Mouse (Mus musculus) embryonic facial prominence, embryonic 14.5 days (tissue): Measurements from ENCODE around the gene Slc7a5. TPM values are rescaled to one million over a fixed set of nuclear protein-coding genes. Genes with fewer than 3 reads are reported as not detected.

ENCODE experiments used
- ATAC-seq: fragments of 200-750 bp; cut with Nextera tagmentation; 2 replicates; pipeline ENCODE4 v1.8.0; 2017; ENCODE audit warnings: low read depth, moderate number of reproducible peaks, moderate TSS enrichment
- DNase-seq: peaks from one replicate; pipeline ENCODE4 v3.0.0-alpha.2; 2015; ENCODE audit warnings: low spot score
- H3K27ac ChIP-seq: fragments of 300-500 bp; sonication (generic); replicated peaks from 2 replicates; pipeline ENCODE4 v1.5.1; 2014; ENCODE audit warnings: low read depth, mild to moderate bottlenecking, low read length, moderate library complexity
- H3K27me3 ChIP-seq: fragments of 300-500 bp; sonication (generic); replicated peaks from 2 replicates; pipeline ENCODE4 v1.6.1; 2014; ENCODE audit warnings: low read length; ENCODE audit not compliant: control insufficient read depth, insufficient read depth
- H3K36me3 ChIP-seq: fragments of 300-500 bp; sonication (generic); 2 replicates; pipeline ENCODE4 v1.6.1; 2014; ENCODE audit warnings: low read length, mixed read lengths; ENCODE audit not compliant: control insufficient read depth, insufficient read depth
- H3K4me1 ChIP-seq: fragments of 300-500 bp; sonication (generic); 2 replicates; pipeline ENCODE4 v1.6.1; 2014; ENCODE audit warnings: antibody characterized with exemption, low read length; ENCODE audit not compliant: control insufficient read depth, insufficient read depth
- H3K4me2 ChIP-seq: fragments of 300-500 bp; sonication (generic); 2 replicates; pipeline ENCODE4 v1.6.1; 2014; ENCODE audit warnings: low read depth, mild to moderate bottlenecking, low read length, moderate library complexity, mixed read lengths
- H3K4me3 ChIP-seq: fragments of 300-500 bp; sonication (generic); 2 replicates; pipeline ENCODE4 v1.5.1; 2014; ENCODE audit warnings: low read depth, mild to moderate bottlenecking, low read length
- H3K9ac ChIP-seq: fragments of 300-500 bp; sonication (generic); 2 replicates; pipeline ENCODE4 v1.6.1; 2014; ENCODE audit warnings: low read depth, mild to moderate bottlenecking, low read length, moderate library complexity, mixed read lengths
- H3K9me3 ChIP-seq: fragments of 300-500 bp; sonication (generic); 2 replicates; pipeline ENCODE4 v1.6.1; 2016; ENCODE audit warnings: low read length; ENCODE audit not compliant: control insufficient read depth
- WGBS: fragments of 180-500 bp; shearing (Covaris S2); extraction: QIAGEN DNeasy Blood & Tissue Kit; methylation state at CpG from one replicate; pipeline ENCODE4 v1.1.7; 2014; 5-methylcytosine and 5-hydroxymethylcytosine counted together
- polyA plus RNA-seq: library from polyadenylated mRNA; unstranded; fragments of >200 nt; fragmentation: Nextera tagmentation; extraction: Ambion mirVana; gene quantifications from 2 replicates; pipeline ENCODE4 v1.2.1, GENCODE M21; 2014

Gene Slc7a5
- polyA plus RNA-seq, 1 experiment from 2014 or later = 29.6 TPM

- 1% methylated on average over 36 of the region's 97 CpGs for WGBS
- Histone ChIP-seq H3K9ac (peak overlapping the region; percentile 99), H3K4me3 (peak overlapping the region; percentile 87), H3K4me2 (peak overlapping the region; percentile 80), H3K9me3 (no peaks in the 10 kb centered on the region), H3K27me3 (no peaks in the 10 kb centered on the region), H3K4me1 (peaks cover 26% of the 10 kb centered on the region), H3K27ac (peak overlapping the region; percentile 96), H3K36me3 (peaks cover 22% of the 10 kb centered on the region)
- ATAC-seq = peak; percentile 0; the same call in 1 of the 2 replicates
- peak; percentile 72 for DNase-seq
These were observed 43.5 kb upstream of the Slc7a5 start for GRCm38 (mm10) chr8:121950749-121951655.

GRCm38 (mm10) chr8:121949941-121950748 is 42.7 kb upstream of the Slc7a5 start:
- WGBS = under 1% methylated on average over 42 of the region's 66 CpGs

GRCm38 (mm10) chr8:121949222-121949800 is 41.8 kb upstream of the Slc7a5 start, which contains the start of gene Banp:
TSS of gene Banp (plus strand) at chr8:121949750.
- H3K36me3 ChIP-seq = peaks cover 12% of the 10 kb centered on the region
- H3K27me3 ChIP-seq = no peaks in the 10 kb centered on the region
- H3K4me2 ChIP-seq = peak within 1 kb of the TSS; percentile 80
- WGBS = 62% methylated on average over 6 of the region's 6 CpGs
- ATAC-seq = no peak
- H3K9ac ChIP-seq = peak within 1 kb of the TSS; percentile 99
- no peaks in the 10 kb centered on the region for H3K9me3 ChIP-seq
- peak within 1 kb of the TSS; percentile 87 for H3K4me3 ChIP-seq
- H3K27ac ChIP-seq = peak within 1 kb of the TSS; percentile 96
- peaks cover 26% of the 10 kb centered on the region for H3K4me1 ChIP-seq
- no peak for DNase-seq

More at GRCm38 (mm10) chr8:121949941-121950748, 42.7 kb upstream of the Slc7a5 start:
- peaks cover 20% of the 10 kb centered on the region for H3K36me3 ChIP-seq
- DNase-seq = peak; percentile 100
- peak overlapping the region; percentile 96 for H3K27ac ChIP-seq
- peak overlapping the region; percentile 99 for H3K9ac ChIP-seq
- H3K4me2 ChIP-seq = peak overlapping the region; percentile 80
- H3K4me3 ChIP-seq = peak overlapping the region; percentile 87
- peaks cover 26% of the 10 kb centered on the region for H3K4me1 ChIP-seq
- H3K27me3 ChIP-seq = no peaks in the 10 kb centered on the region
- no peaks in the 10 kb centered on the region for H3K9me3 ChIP-seq
- ATAC-seq = peak; percentile 96

- Histone ChIP-seq H3K36me3 (peaks cover 5% of the 10 kb centered on the region; the same call in 1 of the 2 replicates), H3K27me3 (no peaks in the 10 kb centered on the region), H3K4me3 (peak overlapping the region; percentile 31), H3K27ac (peak overlapping the region; percentile 88), H3K9me3 (no peaks in the 10 kb centered on the region), H3K4me1 (peaks cover 26% of the 10 kb centered on the region), H3K4me2 (peak overlapping the region; percentile 57), H3K9ac (peak overlapping the region; percentile 59)
- WGBS = 62% methylated on average over 19 of the region's 19 CpGs
- DNase-seq (no peak), ATAC-seq (no peak)
These were observed 41.0 kb upstream of the Slc7a5 start for GRCm38 (mm10) chr8:121948321-121949145.

- 0% methylated on average over 18 of the region's 18 CpGs for WGBS
- peak overlapping the region; percentile 59 for H3K9ac ChIP-seq
- H3K27me3 ChIP-seq = no peaks in the 10 kb centered on the region
- ATAC-seq = peak; percentile 41
- H3K9me3 ChIP-seq = no peaks in the 10 kb centered on the region
- DNase-seq = peak; percentile 98
- no peaks in the 10 kb centered on the region; the same call in 1 of the 2 replicates for H3K36me3 ChIP-seq
- peak overlapping the region; percentile 57 for H3K4me2 ChIP-seq
- H3K27ac ChIP-seq = peak overlapping the region; percentile 88
- H3K4me3 ChIP-seq = peak overlapping the region; percentile 31
- peaks cover 26% of the 10 kb centered on the region for H3K4me1 ChIP-seq
These were observed 40.3 kb upstream of the Slc7a5 start for GRCm38 (mm10) chr8:121947753-121948141.

GRCm38 (mm10) chr8:121947047-121947752 is 39.7 kb upstream of the Slc7a5 start:
- H3K27ac ChIP-seq = peak overlapping the region; percentile 88
- 31% methylated on average over 19 of the region's 19 CpGs for WGBS
- H3K4me1 ChIP-seq = peaks cover 21% of the 10 kb centered on the region
- no peaks in the 10 kb centered on the region for H3K9me3 ChIP-seq
- no peaks in the 10 kb centered on the region for H3K27me3 ChIP-seq
- H3K9ac ChIP-seq = peak overlapping the region; percentile 59
- ATAC-seq = no peak
- no peak for DNase-seq
- no peaks in the 10 kb centered on the region; the same call in 1 of the 2 replicates for H3K36me3 ChIP-seq
- H3K4me2 ChIP-seq = peak overlapping the region; percentile 57
- H3K4me3 ChIP-seq = peak overlapping the region; percentile 31

GRCm38 (mm10) chr8:121946351-121946750 is 38.9 kb upstream of the Slc7a5 start:
- 79% methylated on average over 7 of the region's 7 CpGs for WGBS
- H3K4me1 ChIP-seq = peaks cover 14% of the 10 kb centered on the region
- DNase-seq = no peak
- H3K27me3 ChIP-seq = no peaks in the 10 kb centered on the region
- H3K9ac ChIP-seq = no peak overlapping the region
- no peak overlapping the region for H3K27ac ChIP-seq
- no peak for ATAC-seq
- no peaks in the 10 kb centered on the region for H3K9me3 ChIP-seq
- H3K4me3 ChIP-seq = no peak overlapping the region
- H3K4me2 ChIP-seq = no peak overlapping the region
- H3K36me3 ChIP-seq = no peaks in the 10 kb centered on the region
